Mouse (Mus musculus) urinary bladder, postnatal 10 days (tissue): ENCODE data around the gene Pomt1.

Experiments used
- DNase-seq: peaks from one replicate; pipeline ENCODE4 v3.0.0; 2022; ENCODE audit warnings: low spot score

Gene Pomt1

DNA sequence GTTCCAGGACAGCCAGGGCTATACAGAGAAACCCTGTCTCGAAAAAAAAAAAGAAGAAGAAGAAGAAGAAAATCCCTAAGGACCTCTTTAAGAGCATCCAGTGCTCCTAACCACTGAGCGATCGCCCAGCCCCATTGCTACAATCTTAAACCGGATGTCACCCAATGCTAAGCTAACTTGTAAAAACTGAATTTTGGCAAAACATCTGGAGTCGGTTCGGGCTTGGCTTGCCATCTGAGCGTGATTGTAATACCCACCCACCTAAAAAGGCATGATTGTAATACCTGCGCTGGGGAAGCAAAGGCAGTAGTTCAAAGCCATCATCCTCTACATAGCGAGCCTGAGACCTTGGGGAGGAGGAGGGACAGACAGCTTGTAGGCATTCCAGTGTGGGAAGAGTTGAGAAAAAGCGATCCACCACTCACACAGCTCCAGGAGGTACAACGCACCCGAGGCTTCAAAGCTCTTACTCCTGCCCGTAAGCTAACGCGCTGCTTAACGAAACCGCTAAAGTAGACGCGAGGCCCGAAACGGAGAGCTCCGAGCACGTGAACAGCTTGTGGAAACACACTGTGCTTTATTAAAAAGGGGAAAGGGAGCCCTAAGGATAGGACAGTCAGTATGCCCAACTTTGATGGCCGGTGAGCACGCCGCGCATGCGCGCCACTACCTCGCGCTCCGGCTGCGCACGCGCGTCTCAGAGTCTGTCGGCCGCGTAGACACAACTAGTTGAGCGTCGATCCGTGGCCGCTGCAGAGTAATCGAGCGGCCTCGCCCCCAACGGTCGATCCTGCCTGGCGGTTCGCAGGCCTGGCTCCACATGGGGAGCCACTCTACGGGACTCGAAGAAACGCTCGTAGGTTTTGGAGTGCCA, at the start of gene Pomt1:
Pomt1 (plus strand) TSS at position 705 of the 874 bp plus-strand sequence.
- peak; percentile 64 for DNase-seq

DNA sequence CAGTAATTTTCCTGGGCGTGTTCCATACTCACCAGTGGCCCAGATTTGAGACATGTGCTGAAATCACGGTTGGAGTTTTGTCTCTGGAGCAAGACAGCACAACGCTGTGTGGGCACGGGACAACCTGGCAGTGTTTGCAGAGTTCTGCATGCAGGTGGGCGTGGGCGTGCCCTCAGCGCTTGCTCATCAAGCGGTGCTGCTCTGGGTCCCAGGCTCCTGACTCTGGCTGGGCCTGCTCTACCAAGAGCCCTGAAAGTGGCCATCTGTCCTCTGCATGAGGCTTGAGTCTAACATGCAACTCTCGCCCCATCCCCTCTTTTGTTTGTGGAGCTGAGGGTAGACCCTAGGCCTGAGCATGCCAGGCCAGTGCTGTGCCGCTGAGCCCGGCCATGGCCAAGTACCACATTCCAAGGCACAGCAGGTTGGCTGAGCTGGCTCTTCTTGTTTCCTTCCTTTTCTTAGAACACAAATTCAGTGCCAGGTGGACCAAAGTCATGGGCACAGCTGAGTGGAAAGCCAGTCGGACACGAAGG, 49.3 kb upstream of the Pomt1 start:
- DNase-seq: no peak

DNA sequence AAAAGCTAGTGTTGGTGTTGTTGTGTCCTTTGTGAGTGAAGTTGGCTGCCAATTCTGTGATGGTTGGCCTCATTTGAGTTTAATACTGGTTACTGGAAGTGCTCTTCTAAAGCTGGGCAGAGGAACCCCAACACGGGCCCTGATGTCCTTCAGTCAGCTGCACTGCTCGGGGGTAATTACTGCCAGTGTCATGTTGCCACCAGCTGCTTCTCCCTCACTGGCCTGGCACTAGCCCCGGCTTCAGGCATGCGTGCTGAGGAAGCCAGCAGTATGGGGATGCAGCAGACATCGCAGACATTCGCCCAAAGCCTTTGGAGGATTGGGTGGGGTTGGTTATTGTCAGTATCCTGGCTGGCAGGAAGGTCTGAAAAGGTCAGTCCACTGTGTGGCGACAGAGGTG, 48.7 kb upstream of the Pomt1 start:
- DNase-seq: no peak

DNA sequence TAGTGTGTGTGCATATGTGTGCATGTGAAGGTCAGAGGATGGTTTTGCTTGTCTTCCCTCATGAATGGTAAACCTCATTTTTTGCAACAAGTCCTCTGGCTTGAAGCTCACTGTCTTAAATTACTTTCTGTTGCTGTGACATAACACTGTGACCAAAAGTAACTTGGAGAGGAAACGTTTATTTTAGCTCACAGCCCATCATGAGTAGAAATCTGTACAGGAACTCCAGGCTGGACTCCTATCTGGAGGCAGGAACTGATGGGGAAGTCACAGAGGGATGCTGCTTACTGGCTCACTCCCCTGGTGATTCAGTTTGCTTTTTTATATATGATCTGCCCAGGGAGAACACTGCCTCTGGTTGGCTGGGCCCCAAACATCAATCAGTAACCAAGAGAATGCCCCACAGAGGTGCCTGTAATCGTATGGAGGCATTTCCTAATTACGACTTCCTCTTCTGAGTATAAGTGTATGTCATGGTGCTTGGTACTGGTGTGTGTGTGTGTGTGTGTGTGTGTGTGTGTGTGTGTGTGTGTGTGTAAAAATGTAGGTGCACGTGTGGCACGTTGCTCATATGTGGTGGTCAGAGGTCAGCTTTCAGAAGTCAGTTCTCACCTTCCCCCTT, 47.2 kb upstream of the Pomt1 start:
- DNase-seq: no peak

DNA sequence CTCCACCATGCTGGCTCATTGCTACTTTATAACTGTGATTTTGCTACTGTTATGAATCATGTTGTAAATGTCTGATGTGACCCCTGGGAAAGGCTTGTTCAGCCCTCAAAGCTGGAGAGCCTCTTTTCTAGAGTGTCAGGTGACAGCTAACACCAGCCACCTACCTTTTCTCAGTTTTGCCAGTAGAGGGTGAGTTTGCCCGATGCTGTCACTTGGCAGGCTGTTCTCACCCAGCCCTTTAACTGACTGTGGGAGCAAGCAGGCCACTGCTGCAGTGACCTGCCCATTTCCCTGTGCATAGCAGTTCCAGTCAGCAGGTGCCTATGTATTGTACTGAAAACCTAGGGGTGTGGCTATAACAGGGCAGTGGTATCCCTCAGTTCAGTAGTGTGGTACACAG, 45.8 kb upstream of the Pomt1 start:
- DNase-seq: no peak

DNA sequence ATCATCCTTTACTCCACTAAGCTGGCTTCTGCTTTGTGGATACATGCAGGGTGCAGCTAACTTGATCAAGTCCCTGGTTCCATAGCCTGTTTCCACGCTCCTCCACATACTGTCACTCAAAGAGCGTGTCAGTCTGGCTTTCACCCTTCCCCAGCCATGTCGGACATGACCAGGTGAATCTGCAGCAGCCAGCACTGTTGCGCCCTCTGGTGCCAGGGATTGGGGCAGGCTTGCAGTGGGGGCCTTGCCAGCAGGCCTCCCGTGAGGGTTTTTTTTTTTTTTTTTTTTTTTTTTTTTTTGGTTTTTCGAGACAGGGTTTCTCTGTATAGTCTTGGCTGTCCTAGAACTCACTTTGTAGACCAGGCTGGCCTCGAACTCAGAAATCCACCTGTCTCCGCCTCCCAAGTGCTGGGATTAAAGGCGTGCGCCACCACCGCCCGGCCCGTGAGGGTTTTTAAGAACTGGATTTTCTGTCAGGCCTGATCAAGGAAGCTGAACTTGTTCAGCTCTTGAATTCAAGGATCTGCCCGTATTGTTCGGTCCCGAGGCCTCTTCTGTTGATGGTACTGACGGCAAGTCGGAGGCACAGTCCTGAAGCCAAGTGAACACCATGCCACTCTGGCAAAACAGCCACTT, 44.4 kb upstream of the Pomt1 start:
- no peak for DNase-seq

GRCm38 (mm10) chr2:32198977-32199376, 37.4 kb upstream of the Pomt1 start:
- no peak for DNase-seq

DNA sequence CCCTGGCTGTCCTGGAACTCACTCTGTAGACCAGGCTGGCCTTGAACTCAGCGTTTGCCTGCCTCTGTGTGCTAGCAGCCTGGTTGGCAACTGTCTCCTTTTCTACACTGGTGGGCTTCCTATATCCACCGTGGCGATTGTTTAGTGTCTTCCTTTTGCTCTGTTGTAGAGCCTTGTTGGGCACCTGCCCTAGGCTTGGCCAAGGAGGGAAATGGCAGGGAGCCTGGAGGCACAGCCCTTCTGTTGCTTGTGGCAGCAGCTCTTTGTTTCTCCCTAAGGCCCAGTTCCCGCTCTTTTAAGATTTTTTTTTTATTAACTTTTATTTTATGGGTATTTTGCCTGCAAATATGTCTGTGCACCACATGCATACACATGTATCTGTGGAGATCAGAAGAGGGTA, 36.4 kb upstream of the Pomt1 start:
- DNase-seq: no peak

GRCm38 (mm10) chr2:32200712-32201111, 35.7 kb upstream of the Pomt1 start:
- no peak for DNase-seq

DNA sequence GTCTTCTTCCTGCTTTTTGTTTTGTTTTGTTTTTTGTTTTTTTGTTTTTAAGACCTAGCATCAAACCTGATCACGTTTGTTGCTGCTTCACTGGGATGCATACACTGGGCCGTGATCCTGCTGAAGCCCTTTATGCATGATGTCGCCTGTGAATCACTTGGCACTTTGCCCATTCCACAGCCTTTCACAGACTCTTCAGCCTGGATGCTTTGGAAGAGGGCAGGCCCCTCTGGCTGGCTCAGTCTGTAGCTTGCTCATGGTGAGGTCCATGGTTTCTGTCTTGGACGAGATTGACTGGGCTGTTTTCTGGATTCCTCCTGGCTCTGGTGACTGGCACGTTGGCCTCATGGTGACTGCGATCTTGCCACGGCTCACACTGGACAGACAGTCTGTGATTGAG, 34.9 kb upstream of the Pomt1 start:
- DNase-seq: no peak

DNA sequence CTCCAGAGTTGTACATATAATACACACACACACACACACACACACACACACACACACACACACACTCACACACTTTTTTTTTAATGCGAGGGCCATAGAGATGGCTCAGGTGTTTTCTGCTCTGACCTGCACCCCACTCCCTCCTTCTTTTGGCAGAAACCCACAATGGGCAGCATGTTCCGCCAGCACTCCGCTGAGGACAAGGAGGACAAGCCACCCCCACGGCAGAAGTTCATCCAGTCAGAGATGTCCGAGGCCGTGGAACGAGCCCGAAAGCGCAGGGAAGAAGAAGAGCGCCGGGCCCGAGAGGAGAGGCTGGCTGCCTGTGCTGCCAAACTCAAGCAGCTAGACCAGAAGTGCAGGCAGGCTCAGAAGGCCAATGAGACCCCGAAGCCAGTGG, 32.5 kb upstream of the Pomt1 start:
- DNase-seq: no peak

DNA sequence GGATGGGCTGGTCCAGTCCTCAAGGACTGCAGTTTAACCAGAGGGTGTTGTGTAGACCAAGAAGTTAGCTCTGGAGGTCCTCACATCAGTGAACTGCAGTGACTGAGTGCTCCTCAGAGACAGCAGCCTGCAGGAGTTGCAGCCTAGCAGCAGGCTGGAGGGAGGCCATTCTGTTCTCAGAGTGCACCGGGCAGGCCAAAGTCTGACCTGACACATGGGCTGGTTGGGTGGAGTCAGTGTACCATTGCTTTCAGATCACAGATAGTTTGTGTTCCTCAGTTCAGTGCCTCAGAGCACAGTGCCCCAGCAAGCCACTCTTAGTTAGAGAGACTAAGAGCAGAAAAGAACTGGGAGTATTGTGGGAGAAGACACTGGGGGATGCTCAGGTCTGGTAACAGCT, 28.7 kb upstream of the Pomt1 start:
- DNase-seq: no peak

GRCm38 (mm10) chr2:32211689-32212088, 24.7 kb upstream of the Pomt1 start:
- no peak for DNase-seq

DNA sequence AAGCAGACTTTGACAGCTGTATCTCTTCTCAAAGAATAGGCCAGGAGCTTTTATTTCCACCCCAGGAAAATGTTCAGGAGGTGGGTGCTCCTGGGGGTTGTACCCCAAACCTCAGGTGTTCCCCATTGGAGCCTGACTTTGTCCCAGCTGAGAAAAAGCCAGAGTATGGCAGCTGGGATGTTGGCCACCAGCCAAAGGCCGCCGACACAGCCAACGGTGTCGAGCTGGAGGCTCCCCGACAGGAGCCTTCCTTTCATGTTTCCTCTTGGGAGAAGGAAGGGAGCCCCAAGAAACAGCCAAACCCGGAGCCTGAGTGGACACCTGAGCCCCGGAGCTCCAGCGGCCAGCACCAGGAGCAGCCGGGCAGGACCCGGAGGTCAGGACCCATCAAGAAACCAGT, 23.4 kb upstream of the Pomt1 start:
- DNase-seq: no peak

- no peak for DNase-seq
Observed at GRCm38 (mm10) chr2:32215576-32215975, 20.8 kb upstream of the Pomt1 start.

DNA sequence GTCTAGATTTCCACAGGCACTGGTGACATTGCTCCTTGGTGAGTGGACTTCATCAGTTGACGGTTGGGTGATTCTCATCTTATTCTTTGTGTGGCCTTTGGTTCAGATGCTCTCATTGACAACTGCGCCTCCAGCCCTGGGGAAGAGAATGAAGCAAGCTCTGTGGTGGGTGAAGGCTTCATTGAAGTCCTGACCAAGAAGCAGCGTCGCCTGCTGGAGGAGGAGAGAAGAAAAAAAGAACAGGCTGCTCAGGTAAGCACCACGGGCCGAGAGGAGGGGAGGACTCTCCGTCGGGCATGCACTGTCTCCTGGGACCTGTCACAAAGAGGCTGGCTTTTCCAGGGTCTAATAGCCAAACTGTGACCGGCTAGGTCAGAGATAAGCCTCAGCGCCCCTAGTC, 19.9 kb upstream of the Pomt1 start:
- DNase-seq: no peak

DNA sequence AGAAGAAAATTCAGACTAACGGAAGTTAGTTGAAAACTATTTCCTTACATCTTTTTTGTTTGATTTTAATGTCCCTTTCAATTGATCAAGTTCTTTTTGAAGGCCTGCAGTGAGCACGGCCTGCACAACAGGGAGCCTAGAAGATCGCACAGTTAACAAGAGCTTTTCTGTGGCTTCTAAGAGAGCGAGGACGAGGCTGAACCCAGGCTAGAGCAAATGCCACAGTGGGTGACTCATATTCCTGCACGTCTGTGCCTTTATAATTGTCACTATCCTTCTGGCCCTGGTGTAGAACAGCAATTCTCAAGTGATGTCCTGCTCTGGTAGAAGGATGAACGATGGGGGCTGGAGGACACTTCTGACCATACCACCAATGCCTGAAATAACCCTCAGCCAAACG, 18.7 kb upstream of the Pomt1 start:
- no peak for DNase-seq

- no peak for DNase-seq
Observed at GRCm38 (mm10) chr2:32218113-32218512, 18.3 kb upstream of the Pomt1 start.

GRCm38 (mm10) chr2:32218541-32219334, 17.7 kb upstream of the Pomt1 start:
- DNase-seq: no peak

DNA sequence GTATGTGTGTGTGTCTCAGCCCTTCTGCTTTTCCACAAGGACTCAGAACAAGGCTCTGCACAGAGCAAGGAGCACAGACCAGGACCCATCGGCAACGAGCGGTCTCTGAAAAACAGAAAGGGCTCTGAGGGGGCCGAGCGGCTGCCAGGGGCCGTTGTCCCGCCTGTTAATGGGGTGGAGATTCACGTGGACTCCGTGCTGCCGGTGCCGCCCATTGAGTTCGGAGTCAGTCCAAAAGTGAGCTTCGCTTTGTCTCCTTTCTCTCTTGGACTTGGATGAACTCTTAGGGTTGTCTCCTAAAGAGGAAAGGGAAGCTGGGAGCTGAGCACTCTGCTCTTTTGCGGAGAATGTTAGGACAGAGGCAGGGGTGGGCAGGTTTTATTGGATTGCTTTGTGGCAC, 16.9 kb upstream of the Pomt1 start:
- no peak for DNase-seq

GRCm38 (mm10) chr2:32220021-32220420, 16.4 kb upstream of the Pomt1 start:
- no peak for DNase-seq

DNA sequence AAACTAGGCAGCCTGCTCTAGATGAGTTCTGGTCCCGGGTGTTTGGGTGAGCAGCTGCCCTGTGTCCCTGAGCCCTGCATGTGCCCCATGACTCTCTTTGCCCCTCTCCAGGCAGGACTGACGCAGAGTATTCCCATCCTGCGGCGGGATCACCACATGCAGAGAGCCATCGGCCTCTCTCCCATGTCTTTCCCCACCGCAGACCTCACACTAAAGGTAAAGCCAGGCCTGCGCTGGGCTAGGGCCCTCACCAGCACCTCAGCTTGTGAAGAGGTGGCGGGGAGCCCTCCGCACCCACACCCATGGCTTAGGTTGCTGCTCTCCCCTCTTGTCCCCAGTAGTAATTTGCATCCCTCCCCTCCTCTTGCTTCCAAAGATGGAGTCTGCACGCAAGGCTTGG, 15.4 kb upstream of the Pomt1 start:
- no peak for DNase-seq
